20 mouse cellular contexts compared by ENCODE assay signal in genomic region chrX:51919091-51919490, GRCm38 (mm10). TPM values are rescaled to one million over a fixed set of nuclear protein-coding genes. Genes with fewer than 3 reads are reported as not detected.
DNase-seq lines count a peak whose midpoint lies in the region; ATAC-seq lines count a peak whose summit lies in the region.
"Had no signal": no experiment of that assay in that cellular context is flagged by ENCODE, and none has a peak within 500 bp of the region (broad histone marks: within the 10 kb centered on the region; RNA-seq: fewer than 3 reads in every experiment).

No protein-coding gene starts in this region.

- no peaks in the 10 kb centered on the region for H3K27me3 ChIP-seq in embryonic facial prominence, embryonic 10.5 days (replicated peaks; ENCODE audit: low read depth, poor library complexity, severe bottlenecking)
- no peaks in the 10 kb centered on the region for H3K27me3 ChIP-seq in heart, embryonic 12.5 days (replicated peaks)
- H3K27me3 ChIP-seq: CH12.LX had no signal

- no peak for ATAC-seq in heart, embryonic 12.5 days (ENCODE audit: insufficient number of reproducible peaks, low FRiP score)
- ATAC-seq: activated CD4-positive, CD25-positive, alpha-beta regulatory T cell, adult 4 months; CD4-positive, CD25-positive, alpha-beta regulatory T cell, adult 4 months; Patski had no signal

- H3K27ac ChIP-seq in embryonic facial prominence, embryonic 10.5 days (replicated peaks), result no peak overlapping the region
- H3K27ac ChIP-seq in heart, embryonic 12.5 days (ENCODE audit: poor library complexity, severe bottlenecking), result no peak overlapping the region

- H3K4me2 ChIP-seq in heart, embryonic 12.5 days, result no peak overlapping the region

- H3K9me3 ChIP-seq in embryonic facial prominence, embryonic 10.5 days, result no peaks in the 10 kb centered on the region
- H3K9me3 ChIP-seq in heart, embryonic 12.5 days (replicated peaks), result no peaks in the 10 kb centered on the region
- H3K9me3 ChIP-seq: G1E had no signal

- no peak overlapping the region for H3K9ac ChIP-seq in heart, embryonic 12.5 days

- WGBS in embryonic facial prominence, embryonic 10.5 days, result 83% methylated on average over 4 of the region's 4 CpGs
- 77% methylated on average over 4 of the region's 4 CpGs for WGBS in heart, embryonic 12.5 days

- no peaks in the 10 kb centered on the region for H3K36me3 ChIP-seq in embryonic facial prominence, embryonic 10.5 days (replicated peaks)
- H3K36me3 ChIP-seq in heart, embryonic 12.5 days, result no peaks in the 10 kb centered on the region
- H3K36me3 ChIP-seq: G1E had no signal

- no peak overlapping the region for H3K4me3 ChIP-seq in embryonic facial prominence, embryonic 10.5 days
- no peak overlapping the region for H3K4me3 ChIP-seq in heart, embryonic 12.5 days

- peak; percentile 55 for DNase-seq in fat pad, adult 2 months (ENCODE audit: extremely low read depth, low read depth, low spot score)
- peak; percentile 62 for DNase-seq in gonadal fat pad, adult 2 months (ENCODE audit: low read depth)
- DNase-seq in embryonic facial prominence, embryonic 10.5 days (ENCODE audit: low spot score), result no peak
- DNase-seq: adrenal gland, adult 2 months; adrenal gland, adult 8-10 months; adrenal gland, postnatal 10 days; adrenal gland, postnatal 14 days; adrenal gland, postnatal 25 days; adrenal gland, postnatal 36 days; B cell, adult 2 months; cerebellum, adult 11 months; cerebellum, adult 11-12 months; cerebellum, adult 18-20 months had no signal

- no peaks in the 10 kb centered on the region for H3K4me1 ChIP-seq in embryonic facial prominence, embryonic 10.5 days
- no peaks in the 10 kb centered on the region for H3K4me1 ChIP-seq in heart, embryonic 12.5 days (replicated peaks)

RNA-seq across cellular contexts. Expression of gene 1700080O16Rik, which starts 53.5 kb away (rescaled TPM):
- 0.08 and 0.14 TPM in 2 replicates for polyA plus RNA-seq in gonadal fat pad, adult 2 months (2012; rRNA removed)
- not detected in 2 replicates for polyA plus RNA-seq in embryonic facial prominence, embryonic 10.5 days (2016; fragmentation: Nextera tagmentation; extraction: Ambion mirVana)
- polyA plus RNA-seq in heart, embryonic 12.5 days (2016; fragmentation: Nextera tagmentation; extraction: Ambion mirVana), result not detected in 2 replicates
- polyA plus RNA-seq: activated CD4-positive, CD25-positive, alpha-beta regulatory T cell, adult 4 months; adrenal gland, adult 2 months; brain, embryonic 14.5 days; CD4-positive, CD25-positive, alpha-beta regulatory T cell, adult 4 months; G1E; Patski had no signal
